Mouse (Mus musculus): ENCODE data around the gene Rbfox3. TPM values are rescaled to one million over a fixed set of nuclear protein-coding genes. Genes with fewer than 3 reads are reported as not detected.

Rbfox3 gene
- polyA plus RNA-seq, 1 experiment from 2014 or later = 1.7 TPM

GRCm38 (mm10) chr11:118574418-118574817, 337.0 kb downstream of the Rbfox3 start:
- ATAC-seq (replicated peaks; ENCODE audit: low FRiP score, low TSS enrichment, low read depth) (no peak), DNase-seq (ENCODE audit: low spot score) (no peak)
- no peaks in the 10 kb centered on the region for H3K4me1 ChIP-seq (replicated peaks; ENCODE audit: control insufficient read depth, insufficient read depth, low read length)
- H3K4me2 ChIP-seq (ENCODE audit: low read length) = no peak overlapping the region
- H3K27me3 ChIP-seq (replicated peaks; ENCODE audit: control insufficient read depth, insufficient read depth, low read length) = peaks cover 40% of the 10 kb centered on the region
- H3K9ac ChIP-seq (ENCODE audit: low read length) = no peak overlapping the region
- no peaks in the 10 kb centered on the region for H3K36me3 ChIP-seq (ENCODE audit: control insufficient read depth, insufficient read depth, low read length)
- no peak overlapping the region for H3K27ac ChIP-seq (ENCODE audit: low read depth)
- 70% methylated on average over 5 of the region's 5 CpGs for WGBS
- H3K9me3 ChIP-seq (ENCODE audit: control insufficient read depth, low read length) = no peaks in the 10 kb centered on the region
- H3K4me3 ChIP-seq (ENCODE audit: low read depth, low read length) = no peak overlapping the region

- no peak overlapping the region for H3K9ac ChIP-seq (ENCODE audit: low read length)
- H3K4me2 ChIP-seq (ENCODE audit: low read length) = no peak overlapping the region
- DNase-seq (ENCODE audit: low spot score) (peak; percentile 90), ATAC-seq (replicated peaks; ENCODE audit: low FRiP score, low TSS enrichment, low read depth) (no peak)
- no peak overlapping the region for H3K4me3 ChIP-seq (ENCODE audit: low read depth, low read length)
- H3K27ac ChIP-seq (ENCODE audit: low read depth) = no peak overlapping the region
- no peaks in the 10 kb centered on the region for H3K9me3 ChIP-seq (ENCODE audit: control insufficient read depth, low read length)
- no peaks in the 10 kb centered on the region for H3K4me1 ChIP-seq (replicated peaks; ENCODE audit: control insufficient read depth, insufficient read depth, low read length)
- WGBS = 3% methylated on average over 3 of the region's 3 CpGs
- no peaks in the 10 kb centered on the region for H3K36me3 ChIP-seq (ENCODE audit: control insufficient read depth, insufficient read depth, low read length)
- H3K27me3 ChIP-seq (replicated peaks; ENCODE audit: control insufficient read depth, insufficient read depth, low read length) = peaks cover 49% of the 10 kb centered on the region
These were observed 337.8 kb downstream of the Rbfox3 start for GRCm38 (mm10) chr11:118573569-118573968.

GRCm38 (mm10) chr11:118573000-118573399, 338.4 kb downstream of the Rbfox3 start:
- no peak overlapping the region for H3K4me3 ChIP-seq (ENCODE audit: low read depth, low read length)
- H3K9me3 ChIP-seq (ENCODE audit: control insufficient read depth, low read length) = no peaks in the 10 kb centered on the region
- DNase-seq (ENCODE audit: low spot score) (no peak), ATAC-seq (replicated peaks; ENCODE audit: low FRiP score, low TSS enrichment, low read depth) (no peak)
- H3K9ac ChIP-seq (ENCODE audit: low read length) = no peak overlapping the region
- no peak overlapping the region for H3K27ac ChIP-seq (ENCODE audit: low read depth)
- no peaks in the 10 kb centered on the region for H3K36me3 ChIP-seq (ENCODE audit: control insufficient read depth, insufficient read depth, low read length)
- peaks cover 54% of the 10 kb centered on the region for H3K27me3 ChIP-seq (replicated peaks; ENCODE audit: control insufficient read depth, insufficient read depth, low read length)
- WGBS = 69% methylated on average over 7 of the region's 7 CpGs
- no peak overlapping the region for H3K4me2 ChIP-seq (ENCODE audit: low read length)
- no peaks in the 10 kb centered on the region for H3K4me1 ChIP-seq (replicated peaks; ENCODE audit: control insufficient read depth, insufficient read depth, low read length)

GRCm38 (mm10) chr11:118570164-118570563, 341.2 kb downstream of the Rbfox3 start:
- under 1% methylated on average over 27 of the region's 27 CpGs for WGBS
- Histone ChIP-seq H3K9me3 (ENCODE audit: control insufficient read depth, low read length) (no peaks in the 10 kb centered on the region), H3K4me1 (replicated peaks; ENCODE audit: control insufficient read depth, insufficient read depth, low read length) (no peaks in the 10 kb centered on the region), H3K27me3 (replicated peaks; ENCODE audit: control insufficient read depth, insufficient read depth, low read length) (peaks cover 75% of the 10 kb centered on the region), H3K4me2 (ENCODE audit: low read length) (peak overlapping the region; percentile 32), H3K9ac (ENCODE audit: low read length) (no peak overlapping the region), H3K36me3 (ENCODE audit: control insufficient read depth, insufficient read depth, low read length) (no peaks in the 10 kb centered on the region), H3K27ac (ENCODE audit: low read depth) (no peak overlapping the region), H3K4me3 (ENCODE audit: low read depth, low read length) (peak overlapping the region; percentile 15; the same call in 1 of the 2 replicates)
- ATAC-seq (replicated peaks; ENCODE audit: low FRiP score, low TSS enrichment, low read depth) (no peak), DNase-seq (ENCODE audit: low spot score) (no peak)

GRCm38 (mm10) chr11:118569571-118570062, 341.8 kb downstream of the Rbfox3 start:
- Histone ChIP-seq H3K4me1 (replicated peaks; ENCODE audit: control insufficient read depth, insufficient read depth, low read length) (no peaks in the 10 kb centered on the region), H3K9me3 (ENCODE audit: control insufficient read depth, low read length) (no peaks in the 10 kb centered on the region), H3K9ac (ENCODE audit: low read length) (no peak overlapping the region), H3K4me2 (ENCODE audit: low read length) (peak overlapping the region; percentile 32), H3K36me3 (ENCODE audit: control insufficient read depth, insufficient read depth, low read length) (no peaks in the 10 kb centered on the region), H3K27me3 (replicated peaks; ENCODE audit: control insufficient read depth, insufficient read depth, low read length) (peaks cover 75% of the 10 kb centered on the region), H3K27ac (ENCODE audit: low read depth) (no peak overlapping the region), H3K4me3 (ENCODE audit: low read depth, low read length) (peak overlapping the region; percentile 15; the same call in 1 of the 2 replicates)
- 0% methylated on average over 37 of the region's 51 CpGs for WGBS
- DNase-seq (ENCODE audit: low spot score) (no peak), ATAC-seq (replicated peaks; ENCODE audit: low FRiP score, low TSS enrichment, low read depth) (no peak)

- WGBS = 89% methylated on average over 5 of the region's 5 CpGs
- no peak overlapping the region for H3K9ac ChIP-seq (ENCODE audit: low read length)
- H3K27ac ChIP-seq (ENCODE audit: low read depth) = no peak overlapping the region
- no peak overlapping the region for H3K4me3 ChIP-seq (ENCODE audit: low read depth, low read length)
- no peak overlapping the region for H3K4me2 ChIP-seq (ENCODE audit: low read length)
- no peaks in the 10 kb centered on the region for H3K9me3 ChIP-seq (ENCODE audit: control insufficient read depth, low read length)
- no peaks in the 10 kb centered on the region for H3K36me3 ChIP-seq (ENCODE audit: control insufficient read depth, insufficient read depth, low read length)
- no peaks in the 10 kb centered on the region for H3K4me1 ChIP-seq (replicated peaks; ENCODE audit: control insufficient read depth, insufficient read depth, low read length)
- DNase-seq (ENCODE audit: low spot score) = no peak
- no peak for ATAC-seq (replicated peaks; ENCODE audit: low FRiP score, low TSS enrichment, low read depth)
- peaks cover 29% of the 10 kb centered on the region for H3K27me3 ChIP-seq (replicated peaks; ENCODE audit: control insufficient read depth, insufficient read depth, low read length)
These were observed 347.5 kb downstream of the Rbfox3 start for GRCm38 (mm10) chr11:118563877-118564276.

GRCm38 (mm10) chr11:118562847-118563246, 348.6 kb downstream of the Rbfox3 start:
- Histone ChIP-seq H3K4me1 (replicated peaks; ENCODE audit: control insufficient read depth, insufficient read depth, low read length) (no peaks in the 10 kb centered on the region), H3K27ac (ENCODE audit: low read depth) (no peak overlapping the region), H3K4me3 (ENCODE audit: low read depth, low read length) (no peak overlapping the region), H3K9ac (ENCODE audit: low read length) (no peak overlapping the region), H3K36me3 (ENCODE audit: control insufficient read depth, insufficient read depth, low read length) (no peaks in the 10 kb centered on the region), H3K4me2 (ENCODE audit: low read length) (no peak overlapping the region), H3K9me3 (ENCODE audit: control insufficient read depth, low read length) (no peaks in the 10 kb centered on the region), H3K27me3 (replicated peaks; ENCODE audit: control insufficient read depth, insufficient read depth, low read length) (peaks cover 19% of the 10 kb centered on the region)
- 70% methylated on average over 4 of the region's 4 CpGs for WGBS
- DNase-seq (ENCODE audit: low spot score) = no peak
- no peak for ATAC-seq (replicated peaks; ENCODE audit: low FRiP score, low TSS enrichment, low read depth)

- no peak overlapping the region for H3K9ac ChIP-seq (ENCODE audit: low read length)
- H3K4me1 ChIP-seq (replicated peaks; ENCODE audit: control insufficient read depth, insufficient read depth, low read length) = no peaks in the 10 kb centered on the region
- no peaks in the 10 kb centered on the region for H3K36me3 ChIP-seq (ENCODE audit: control insufficient read depth, insufficient read depth, low read length)
- H3K4me3 ChIP-seq (ENCODE audit: low read depth, low read length) = no peak overlapping the region
- H3K27ac ChIP-seq (ENCODE audit: low read depth) = no peak overlapping the region
- no peaks in the 10 kb centered on the region for H3K9me3 ChIP-seq (ENCODE audit: control insufficient read depth, low read length)
- 0 out of 2 replicates have a peak, but pooled peaks cover 3% of the 10 kb centered on the region for H3K27me3 ChIP-seq (replicated peaks; ENCODE audit: control insufficient read depth, insufficient read depth, low read length)
- ATAC-seq (replicated peaks; ENCODE audit: low FRiP score, low TSS enrichment, low read depth) (no peak), DNase-seq (ENCODE audit: low spot score) (no peak)
- 61% methylated on average over 8 of the region's 8 CpGs for WGBS
- H3K4me2 ChIP-seq (ENCODE audit: low read length) = no peak overlapping the region
These were observed 353.2 kb downstream of the Rbfox3 start for GRCm38 (mm10) chr11:118558193-118558592.

GRCm38 (mm10) chr11:118555631-118556030, 355.8 kb downstream of the Rbfox3 start:
- Histone ChIP-seq H3K27me3 (replicated peaks; ENCODE audit: control insufficient read depth, insufficient read depth, low read length) (0 out of 2 replicates have a peak, but pooled peaks cover 3% of the 10 kb centered on the region), H3K36me3 (ENCODE audit: control insufficient read depth, insufficient read depth, low read length) (no peaks in the 10 kb centered on the region), H3K4me2 (ENCODE audit: low read length) (no peak overlapping the region), H3K4me3 (ENCODE audit: low read depth, low read length) (no peak overlapping the region), H3K27ac (ENCODE audit: low read depth) (no peak overlapping the region), H3K4me1 (replicated peaks; ENCODE audit: control insufficient read depth, insufficient read depth, low read length) (peaks cover 2% of the 10 kb centered on the region; the same call in 1 of the 2 replicates), H3K9me3 (ENCODE audit: control insufficient read depth, low read length) (no peaks in the 10 kb centered on the region), H3K9ac (ENCODE audit: low read length) (no peak overlapping the region)
- ATAC-seq (replicated peaks; ENCODE audit: low FRiP score, low TSS enrichment, low read depth) (no peak), DNase-seq (ENCODE audit: low spot score) (no peak)
- 62% methylated on average over 5 of the region's 5 CpGs for WGBS

Data from intestine, embryonic 14.5 days (tissue).